Mouse (Mus musculus) ZHBTc4 (cell line): ENCODE measurements around the gene Reep6.
"Not testable (repeated sequence)": the region's sequence is repeated elsewhere in the genome, so short reads cannot be mapped to it uniquely, and the experiment has no call there.

Experiments used
- DNase-seq: peaks from one replicate; pipeline ENCODE4 v3.0.0-alpha.2; 2011; ENCODE audit warnings: low read depth, low spot score

Gene Reep6

DNA sequence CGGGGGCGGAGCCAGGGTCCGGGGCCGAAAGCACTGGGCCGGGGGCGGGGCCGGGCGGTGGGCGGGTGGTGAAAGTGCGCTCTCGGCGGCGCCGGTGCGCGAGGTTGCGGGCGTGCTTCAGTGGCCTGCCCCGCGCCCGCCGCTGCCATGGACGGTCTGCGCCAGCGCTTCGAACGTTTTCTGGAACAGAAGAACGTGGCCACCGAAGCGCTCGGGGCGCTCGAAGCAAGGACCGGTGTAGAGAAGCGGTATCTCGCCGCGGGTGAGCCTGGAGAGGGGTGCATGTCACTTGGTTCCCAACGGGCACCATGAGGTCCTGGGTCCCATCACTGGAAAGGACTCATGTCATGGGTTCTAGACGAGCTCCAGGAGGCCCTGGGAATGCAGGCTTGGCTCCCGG is 331 bp downstream of the Reep6 start:
- no peak for DNase-seq

GRCm38 (mm10) chr10:80330888-80331287 is 1.1 kb downstream of the Reep6 start:
- DNase-seq, result no peak

DNA sequence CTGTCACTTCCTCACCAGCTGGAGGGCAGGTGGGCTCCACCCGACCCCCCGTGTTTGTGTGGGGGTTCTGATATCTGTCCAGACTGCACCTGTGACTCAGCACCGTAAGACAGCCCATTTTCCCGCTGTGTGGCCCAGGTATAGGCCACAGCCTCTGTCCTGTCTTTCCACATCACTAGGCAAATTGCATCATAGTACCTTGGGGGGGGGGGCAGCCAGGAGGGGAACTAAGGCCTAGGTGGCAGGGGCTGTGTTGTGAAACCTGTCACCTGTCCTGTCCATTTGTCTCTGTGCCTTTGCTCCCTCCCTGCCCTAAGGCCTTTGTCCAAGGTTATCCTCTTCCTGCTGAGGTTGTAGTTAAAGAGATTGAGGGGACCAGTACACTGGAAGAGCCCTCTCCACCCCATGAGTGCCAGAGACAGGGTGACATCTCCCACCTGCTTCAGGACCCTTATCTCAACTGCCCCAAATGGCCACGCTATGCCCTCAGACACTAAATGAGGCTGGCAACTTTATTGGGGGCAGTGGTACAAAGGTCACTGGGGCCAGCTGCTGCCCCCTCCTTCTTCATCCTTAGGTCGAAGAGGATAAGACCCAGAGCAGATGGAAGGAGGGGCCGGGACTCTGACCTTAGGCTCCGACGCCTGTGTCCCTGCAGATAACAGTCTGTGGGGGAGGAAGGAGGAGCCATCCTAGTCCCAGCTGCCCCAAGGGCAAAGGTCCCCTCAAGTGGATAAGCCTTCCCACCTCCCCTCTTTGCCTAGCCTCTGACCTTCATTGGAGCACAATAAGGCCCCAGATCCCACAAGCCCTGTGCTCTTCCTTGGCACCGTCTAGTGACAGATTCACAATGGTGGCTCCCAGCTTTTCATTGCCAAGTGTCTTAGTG is 2.1 kb downstream of the Reep6 start:
- no peak for DNase-seq

- DNase-seq, result no peak
These were observed 2.8 kb downstream of the Reep6 start for GRCm38 (mm10) chr10:80332525-80332989.

DNA sequence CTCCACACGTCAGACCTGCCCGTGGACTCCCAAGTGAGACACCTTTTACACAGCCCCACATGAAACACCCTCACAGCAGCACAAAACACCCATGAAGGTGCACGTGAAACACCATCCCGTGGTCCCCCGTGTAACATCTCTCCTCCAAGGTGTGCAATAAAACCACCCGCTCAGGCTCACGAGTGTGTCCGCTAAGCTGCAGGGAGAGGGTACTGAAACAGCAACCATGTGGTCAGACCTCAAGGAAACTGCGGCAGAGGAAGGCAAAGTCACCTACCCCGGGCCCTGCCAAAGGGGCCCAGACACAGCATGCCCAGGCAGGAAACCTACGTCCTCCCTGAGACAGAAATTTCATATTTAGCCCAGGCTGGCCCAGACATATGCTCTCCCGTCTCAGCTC is 6.5 kb downstream of the Reep6 start:
- DNase-seq, result no peak

GRCm38 (mm10) chr10:80339941-80340750 is 10.4 kb downstream of the Reep6 start:
- DNase-seq, result peak; percentile 90

- DNase-seq, result no peak
These were observed 11.3 kb downstream of the Reep6 start for GRCm38 (mm10) chr10:80341026-80341425.

- no peak for DNase-seq
These were observed 11.9 kb downstream of the Reep6 start for GRCm38 (mm10) chr10:80341491-80342304.

DNA sequence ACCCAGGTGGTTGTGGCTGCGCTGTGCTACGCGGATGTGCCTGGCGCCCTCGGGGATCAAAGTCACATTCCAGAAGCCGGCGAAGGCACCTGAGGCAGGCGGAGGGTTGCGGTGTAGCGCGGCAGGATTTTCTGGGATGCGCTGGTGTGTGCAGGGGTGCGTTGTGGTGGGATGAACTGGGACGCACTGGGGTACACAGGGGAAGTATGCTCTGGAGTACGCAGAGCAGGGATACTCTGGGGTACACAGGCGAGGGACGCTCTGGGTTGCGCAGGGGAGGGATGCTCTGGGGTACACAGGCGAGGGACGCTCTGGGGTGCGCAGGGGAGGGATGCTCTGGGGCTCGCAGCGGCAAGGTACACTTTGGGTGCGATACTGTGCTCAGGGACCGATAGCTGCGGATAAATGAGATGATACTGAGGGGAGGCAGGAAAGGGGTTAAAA is 12.6 kb downstream of the Reep6 start:
- DNase-seq, result no peak

- DNase-seq, result peak; percentile 94
These were observed 13.1 kb downstream of the Reep6 start for GRCm38 (mm10) chr10:80342749-80343424.

- no peak for DNase-seq
These were observed 13.7 kb downstream of the Reep6 start for GRCm38 (mm10) chr10:80343425-80343895.

GRCm38 (mm10) chr10:80344131-80344661 is 14.4 kb downstream of the Reep6 start:
- DNase-seq, result peak; percentile 65

DNA sequence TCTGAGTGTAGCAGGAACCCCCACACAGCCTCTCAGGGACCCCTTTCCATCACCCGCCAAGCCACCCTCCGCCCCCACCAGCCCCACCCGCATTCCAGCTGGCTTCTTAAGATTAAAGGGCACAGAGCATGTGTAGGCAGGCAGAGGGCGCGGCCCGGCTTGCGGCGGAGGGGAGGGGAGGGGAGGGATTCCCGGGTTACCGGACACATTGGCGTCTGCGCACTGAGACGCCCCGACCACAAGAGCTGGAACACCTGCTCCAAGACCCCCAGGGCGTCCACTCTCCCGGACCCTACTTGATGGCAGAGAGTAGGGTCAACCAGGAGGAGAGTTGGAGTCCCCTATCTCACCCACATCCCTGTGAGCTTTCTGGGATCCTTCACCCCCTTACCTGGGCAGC is 15.4 kb downstream of the Reep6 start:
- DNase-seq, result no peak

- DNase-seq, result not testable (repeated sequence)
These were observed 16.2 kb downstream of the Reep6 start for GRCm38 (mm10) chr10:80345929-80346328.

DNA sequence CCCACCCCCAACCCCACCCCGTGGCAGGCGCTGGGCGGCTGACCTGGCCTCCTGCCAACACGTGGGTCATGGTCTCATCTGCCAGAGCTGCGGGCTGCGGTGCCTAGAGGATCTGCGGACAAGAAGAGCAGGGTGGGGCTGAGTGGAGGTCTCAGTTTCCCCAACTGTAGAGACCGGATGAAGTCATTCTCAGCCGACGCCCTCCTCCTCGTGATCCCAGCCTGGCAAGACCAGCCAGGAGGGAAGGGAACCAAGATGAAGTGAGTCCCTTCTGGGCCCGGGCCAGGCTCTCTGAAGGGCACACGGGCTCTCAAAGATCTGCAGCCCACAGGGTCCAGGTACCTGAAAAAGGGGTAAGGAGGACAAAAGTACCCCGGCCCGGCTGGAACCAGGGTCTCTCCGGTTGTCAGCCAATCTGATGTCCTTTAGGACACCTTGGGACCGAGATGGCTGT is 17.8 kb downstream of the Reep6 start:
- no peak for DNase-seq

- DNase-seq, result peak; percentile 92
These were observed 18.6 kb downstream of the Reep6 start, which contains the start of gene Adamtsl5 for GRCm38 (mm10) chr10:80348244-80348781. TSS of gene Adamtsl5 (minus strand) at chr10:80348412.

DNA sequence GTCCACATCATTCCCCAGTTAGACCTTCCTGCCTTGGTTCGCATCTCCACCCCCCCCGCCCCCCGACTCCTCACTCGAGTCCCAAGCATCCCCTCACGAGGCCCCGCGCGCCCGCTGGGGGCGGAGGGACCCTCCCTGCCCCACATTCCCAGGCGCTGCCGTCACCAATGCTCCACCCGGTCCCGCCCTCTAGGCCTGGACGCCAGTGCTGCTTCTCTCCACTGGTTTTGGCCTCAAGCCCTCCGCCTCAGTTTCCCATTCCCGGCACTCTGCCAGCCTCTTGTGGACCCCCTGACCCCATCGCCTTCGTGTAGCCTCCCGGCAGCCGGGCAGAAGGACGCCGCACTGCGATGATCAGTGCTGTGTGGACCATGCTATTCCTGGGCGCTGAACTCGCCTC is 19.2 kb downstream of the Reep6 start:
- DNase-seq, result no peak

DNA sequence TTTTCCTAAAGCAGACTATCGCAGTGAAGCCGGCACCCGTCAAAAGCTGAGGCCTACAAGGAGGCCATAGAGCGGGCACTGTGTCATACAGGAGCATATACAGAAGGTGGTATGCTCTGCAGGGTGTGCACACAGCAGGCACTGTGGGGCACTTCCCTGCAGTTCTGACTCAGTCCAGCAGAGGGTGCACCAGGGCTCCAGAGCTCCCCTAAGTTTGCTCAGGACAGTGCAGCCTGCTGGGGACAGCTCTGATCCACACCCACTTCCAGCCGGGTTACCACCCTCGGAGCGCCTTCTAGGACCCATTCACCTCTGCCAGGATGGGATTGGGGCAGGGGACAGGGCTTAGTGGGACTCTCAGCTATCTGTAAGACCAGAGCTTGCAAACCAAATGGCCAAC is 20.5 kb downstream of the Reep6 start:
- DNase-seq, result peak; percentile 93

GRCm38 (mm10) chr10:80351896-80352295 is 22.1 kb downstream of the Reep6 start:
- DNase-seq, result no peak

DNA sequence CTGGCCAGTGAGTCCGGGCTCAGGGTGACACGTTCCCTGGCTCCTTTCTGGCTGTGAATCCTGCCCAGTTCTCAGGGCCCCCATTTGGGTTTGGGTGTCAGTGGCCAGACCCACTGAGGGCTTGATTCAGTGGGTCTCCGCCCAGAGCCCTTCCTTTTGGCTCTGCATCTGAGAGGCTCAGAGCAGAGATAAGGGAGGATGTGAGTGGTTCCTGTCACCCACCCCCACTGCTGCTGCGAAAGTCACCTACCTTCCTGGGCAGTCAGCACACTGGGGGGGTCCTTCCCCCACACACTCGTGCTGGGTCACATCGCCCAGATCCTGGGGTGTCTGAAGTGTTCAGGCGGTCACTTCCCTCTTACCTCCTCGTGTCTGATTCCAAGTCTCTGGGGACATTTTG is 23.0 kb downstream of the Reep6 start:
- DNase-seq, result no peak
